Mouse (Mus musculus) cerebellum, adult 2 months (tissue): Measurements from ENCODE around the gene Frmd5. TPM values are rescaled to one million over a fixed set of nuclear protein-coding genes. Genes with fewer than 3 reads are reported as not detected.
"Not testable (repeated sequence)": the region's sequence is repeated elsewhere in the genome, so short reads cannot be mapped to it uniquely, and the experiment has no call there.

Experiments used
- DNase-seq, 2 experiments: peaks; one replicate each; pipeline ENCODE4 v3.0.0; 2021
- H3K27ac ChIP-seq: fragments of 200-500 bp; 2 replicates; pipeline ENCODE4 v1.5.1; 2012; ENCODE audit warnings: low read length, control low read depth, inconsistent platforms; ENCODE audit not compliant: insufficient read depth
- H3K27me3 ChIP-seq: fragments of 200-500 bp; 2 replicates; pipeline ENCODE4 v1.6.1; 2012; ENCODE audit warnings: inconsistent platforms, mild to moderate bottlenecking, low read length, moderate library complexity; ENCODE audit not compliant: control insufficient read depth, insufficient read depth
- H3K4me1 ChIP-seq: fragments of 200-500 bp; 2 replicates; pipeline ENCODE4 v1.6.1; 2011; ENCODE audit warnings: low read length; ENCODE audit not compliant: control insufficient read depth, insufficient read depth
- H3K4me3 ChIP-seq: fragments of 200-500 bp; replicated peaks from 2 replicates; pipeline ENCODE3; 2011; ENCODE audit warnings: mild to moderate bottlenecking, low read depth, low read length, control low read depth; ENCODE audit not compliant: insufficient read depth
- CTCF ChIP-seq: fragments of 200-500 bp; IDR thresholded peaks from 2 replicates; pipeline ENCODE4 v1.5.1; 2011; ENCODE audit warnings: low read depth, mild to moderate bottlenecking, control low read depth, low read length, moderate library complexity, borderline replicate concordance; ENCODE audit not compliant: insufficient read depth
- POLR2A ChIP-seq: fragments of 200-500 bp; IDR thresholded peaks from 2 replicates; pipeline ENCODE4 v1.6.1; 2011; ENCODE audit warnings: low read length, control low read depth, borderline replicate concordance; ENCODE audit not compliant: insufficient read depth
- WGBS: fragments of 180-500 bp; shearing (Covaris S2); methylation state at CpG from one replicate; pipeline ENCODE4 v1.1.7; 2018; 5-methylcytosine and 5-hydroxymethylcytosine counted together
- polyA plus RNA-seq: library from polyadenylated mRNA; depleted of rRNA; stranded (reverse); fragments of >200 nt; gene quantifications from 2 replicates; pipeline ENCODE4 v1.2.3, GENCODE M21; 2012; rRNA removed

Gene Frmd5
- polyA plus RNA-seq, 1 experiment = 55.8 TPM

- no peak for DNase-seq
- 90% methylated on average over 8 of the region's 8 CpGs for WGBS
- Histone ChIP-seq H3K4me3 (no peak overlapping the region), H3K4me1 (no peaks in the 10 kb centered on the region; the same call in 1 of the 2 replicates), H3K27me3 (no peaks in the 10 kb centered on the region), H3K27ac (no peak overlapping the region)
- TF ChIP-seq CTCF (no peak), POLR2A (no peak)
These were observed 295.5 kb downstream of the Frmd5 start for GRCm38 (mm10) chr2:121511401-121511800.

DNA sequence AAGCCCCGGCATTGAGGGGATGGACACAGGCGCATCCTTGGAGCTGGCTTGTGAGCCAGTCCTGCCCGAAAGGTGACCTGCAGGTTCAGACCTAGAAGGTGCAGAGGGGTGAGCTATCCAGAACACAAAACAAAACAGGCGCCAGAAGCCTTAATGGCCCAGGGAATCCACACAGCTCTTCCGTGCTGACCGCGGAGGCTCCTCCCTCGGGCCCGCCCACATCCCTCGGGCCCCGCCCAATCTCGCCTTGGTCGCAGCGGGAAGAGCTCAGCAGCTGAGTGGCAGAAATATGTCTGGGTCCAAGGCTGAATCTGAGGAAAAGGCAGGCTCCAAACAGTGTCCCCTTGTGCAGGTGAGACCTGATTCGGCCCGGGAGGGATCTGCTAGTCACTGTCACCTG, 297.3 kb downstream of the Frmd5 start:
- WGBS = 29% methylated on average over 16 of the region's 16 CpGs
- H3K27ac ChIP-seq = no peak overlapping the region
- TF ChIP-seq POLR2A = no peak
- TF ChIP-seq CTCF = no peak
- peak; percentile 12 to 21 for DNase-seq
- H3K27me3 ChIP-seq = no peaks in the 10 kb centered on the region
- H3K4me1 ChIP-seq = no peaks in the 10 kb centered on the region; the same call in 1 of the 2 replicates
- H3K4me3 ChIP-seq = peak overlapping the region; percentile 44

DNA sequence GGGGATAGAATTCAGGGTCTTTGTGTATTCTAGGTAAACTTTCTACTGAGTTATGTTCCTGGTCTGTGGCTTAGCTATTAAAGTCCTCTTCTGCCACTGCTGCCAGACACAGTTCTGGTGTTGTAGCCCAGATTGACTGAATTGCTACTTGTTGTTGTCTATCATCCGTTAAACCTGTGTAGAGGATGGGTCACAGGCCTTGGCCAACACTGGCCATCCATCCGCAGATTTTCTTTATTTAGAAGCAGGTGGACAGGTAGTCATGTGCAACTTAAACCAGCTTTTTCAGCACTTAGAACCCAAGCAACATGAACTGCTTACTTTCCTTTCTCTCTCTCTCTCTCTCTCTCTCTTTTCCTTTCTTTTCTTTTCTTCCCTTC, 298.9 kb downstream of the Frmd5 start:
- 75% methylated on average over 2 of the region's 2 CpGs for WGBS
- Histone ChIP-seq H3K4me3 (no peak overlapping the region), H3K27ac (no peak overlapping the region), H3K4me1 (no peaks in the 10 kb centered on the region; the same call in 1 of the 2 replicates), H3K27me3 (no peaks in the 10 kb centered on the region)
- DNase-seq = no peak
- TF ChIP-seq POLR2A = no peak
- TF ChIP-seq CTCF = no peak

GRCm38 (mm10) chr2:121507173-121507950, 299.5 kb downstream of the Frmd5 start:
- no peak for DNase-seq
- Histone ChIP-seq H3K4me3 (peak overlapping the region; percentile 77), H3K27ac (no peak overlapping the region), H3K4me1 (no peaks in the 10 kb centered on the region; the same call in 1 of the 2 replicates), H3K27me3 (no peaks in the 10 kb centered on the region)
- 5% methylated on average over 12 of the region's 12 CpGs for WGBS
- TF ChIP-seq POLR2A (no peak), CTCF (no peak)

DNA sequence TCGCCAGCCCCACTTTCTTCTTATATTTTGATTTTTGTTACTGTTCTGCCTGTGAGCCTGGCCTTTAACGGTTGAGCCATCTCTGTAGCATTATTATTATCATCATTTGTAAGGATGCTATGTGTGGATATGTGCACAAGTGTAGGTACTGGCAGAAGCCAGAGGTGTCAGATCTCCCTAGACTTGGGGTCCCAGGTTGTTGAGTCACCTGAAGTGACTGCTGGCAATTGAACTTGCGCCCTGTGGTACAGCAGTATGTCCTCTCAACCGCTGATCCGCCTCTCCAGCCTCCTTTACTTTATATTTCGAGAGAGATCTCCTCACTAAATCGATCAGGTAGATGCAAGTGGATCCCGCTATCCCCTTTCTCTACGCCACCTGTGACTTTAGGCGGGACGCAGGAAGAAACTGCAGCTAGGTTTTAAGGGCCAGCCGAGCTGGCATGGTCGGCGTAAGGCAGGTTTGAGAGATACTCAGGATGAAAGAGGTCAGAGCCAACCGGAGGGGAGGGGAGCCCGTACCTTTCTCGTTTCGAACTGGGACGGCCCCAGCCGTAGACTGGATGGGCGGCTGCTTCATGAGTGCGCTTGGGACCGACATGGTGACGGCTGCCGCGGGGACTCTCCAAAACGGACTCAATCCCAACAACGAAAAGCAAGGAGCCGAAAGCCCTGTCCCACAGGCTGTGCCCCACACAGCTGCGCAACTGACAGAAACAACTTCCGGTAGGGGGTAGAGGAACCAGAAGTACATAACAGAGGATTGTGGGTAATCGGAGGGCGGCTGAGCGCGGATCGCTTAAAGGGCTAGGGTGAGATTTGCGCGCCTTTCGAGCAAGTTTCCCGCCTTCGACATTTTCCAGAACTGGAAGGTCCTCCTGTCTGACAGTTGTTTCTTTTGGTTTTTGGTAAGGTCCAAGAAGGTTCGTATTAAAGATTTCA, 300.7 kb downstream of the Frmd5 start, which contains the start of the genes Mfap1a and Wdr76:
Mfap1a (minus strand) TSS at position 724 of the 941 bp plus-strand sequence.
Wdr76 (plus strand) TSS at position 782 of the 941 bp plus-strand sequence.
- DNase-seq = peak; percentile 85 to 87
- TF ChIP-seq POLR2A = peak; percentile 85
- not testable (repeated sequence) for H3K4me1 ChIP-seq, H3K27me3 ChIP-seq, H3K27ac ChIP-seq
- peak within 1 kb of the TSS; percentile 77 for H3K4me3 ChIP-seq
- WGBS = 4% methylated on average over 42 of the region's 42 CpGs

DNA sequence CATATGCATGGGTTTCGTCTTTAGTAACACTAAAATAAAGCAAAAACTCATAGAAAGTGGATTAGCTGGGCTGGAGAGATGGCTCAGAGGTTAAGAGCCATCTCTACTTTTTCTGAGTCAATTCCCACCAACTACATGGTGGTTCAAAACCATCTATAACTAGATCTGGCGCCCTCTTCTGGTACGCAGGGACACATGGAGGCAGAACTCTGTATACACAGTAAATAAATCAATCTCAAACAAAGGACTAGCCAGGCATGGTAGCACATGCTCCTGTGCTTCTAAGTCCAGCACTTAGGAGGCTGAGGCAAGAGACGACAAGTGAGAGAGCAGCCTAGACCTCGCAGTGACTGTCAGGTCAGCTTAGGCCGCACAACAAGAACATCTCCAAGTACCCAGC, 305.3 kb downstream of the Frmd5 start:
- H3K4me3 ChIP-seq, H3K4me1 ChIP-seq, DNase-seq, H3K27ac ChIP-seq, H3K27me3 ChIP-seq: not testable (repeated sequence)
- WGBS = 83% methylated on average over 3 of the region's 6 CpGs

Other genes starting within 250 kb of the Frmd5 start
- gene Casc4, start 59.9 kb upstream of the Frmd5 start, polyA plus RNA-seq = 34.9 and 36.3 TPM in 2 replicates
- gene Ctdspl2, start 148.9 kb upstream of the Frmd5 start, polyA plus RNA-seq = 15.5 and 18.2 TPM in 2 replicates
- gene Mageb3, start 149.0 kb upstream of the Frmd5 start, polyA plus RNA-seq = 0.22 and 0.23 TPM in 2 replicates
- 20.5 and 22.2 TPM in 2 replicates for gene Eif3j1, start 221.5 kb upstream of the Frmd5 start, polyA plus RNA-seq